Mouse (Mus musculus) brown adipose tissue, adult 24 weeks (tissue): ENCODE data around the gene Arf1. TPM values are rescaled to one million over a fixed set of nuclear protein-coding genes. Genes with fewer than 3 reads are reported as not detected.

Experiments used
- H3K27ac ChIP-seq: fragments of 200-500 bp; replicated peaks from 2 replicates; pipeline ENCODE4 v1.5.1; 2012; ENCODE audit warnings: low read depth, mild to moderate bottlenecking, low read length
- H3K4me1 ChIP-seq: fragments of 200-500 bp; 2 replicates; pipeline ENCODE4 v1.6.1; 2012; ENCODE audit warnings: low read length, mixed read lengths; ENCODE audit not compliant: control insufficient read depth, insufficient read depth, insufficient read length
- H3K4me3 ChIP-seq: fragments of 200-500 bp; 2 replicates; pipeline ENCODE4 v1.5.1; 2012; ENCODE audit warnings: low read depth, mild to moderate bottlenecking, low read length, moderate library complexity; ENCODE audit not compliant: insufficient read depth
- polyA plus RNA-seq: library from polyadenylated mRNA; stranded (reverse); fragments of >200 nt; gene quantifications from 2 replicates; pipeline ENCODE4 v1.2.4, GENCODE M21; 2012; ENCODE audit not compliant: missing spikeins, insufficient read depth, insufficient read length

The Arf1 gene
- polyA plus RNA-seq, result 211 and 220 TPM in 2 replicates

- Histone ChIP-seq H3K27ac (peak within 1 kb of the TSS; percentile 98), H3K4me1 (peaks cover 11% of the 10 kb centered on the region), H3K4me3 (peak within 1 kb of the TSS; percentile 89)
Observed at GRCm38 (mm10) chr11:59228122-59228953, at the start of gene Arf1. TSS of gene Arf1 (minus strand) at chr11:59228270.

DNA sequence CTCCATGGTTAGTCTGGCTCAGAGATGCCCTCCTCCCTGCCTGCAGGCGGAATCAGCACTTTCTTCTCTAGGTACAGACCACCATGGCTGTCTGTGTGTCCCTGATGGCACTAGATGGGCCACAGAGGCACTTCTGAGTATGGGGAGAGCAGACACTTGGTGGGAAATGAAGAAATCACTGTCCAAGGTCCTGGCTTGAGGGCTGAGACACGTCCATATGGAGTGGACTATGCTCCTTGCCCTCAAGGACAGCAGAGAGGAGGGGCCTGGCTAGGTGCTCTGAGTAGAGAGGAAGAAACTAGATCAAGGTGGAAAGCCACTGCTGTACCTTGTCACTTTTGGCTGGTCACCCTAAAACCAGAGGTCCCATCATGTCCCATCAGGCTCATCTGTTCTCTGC lies 48.8 kb upstream of the Arf1 start:
- no peak overlapping the region for H3K27ac ChIP-seq
- H3K4me3 ChIP-seq, result no peak overlapping the region
- H3K4me1 ChIP-seq, result no peaks in the 10 kb centered on the region

DNA sequence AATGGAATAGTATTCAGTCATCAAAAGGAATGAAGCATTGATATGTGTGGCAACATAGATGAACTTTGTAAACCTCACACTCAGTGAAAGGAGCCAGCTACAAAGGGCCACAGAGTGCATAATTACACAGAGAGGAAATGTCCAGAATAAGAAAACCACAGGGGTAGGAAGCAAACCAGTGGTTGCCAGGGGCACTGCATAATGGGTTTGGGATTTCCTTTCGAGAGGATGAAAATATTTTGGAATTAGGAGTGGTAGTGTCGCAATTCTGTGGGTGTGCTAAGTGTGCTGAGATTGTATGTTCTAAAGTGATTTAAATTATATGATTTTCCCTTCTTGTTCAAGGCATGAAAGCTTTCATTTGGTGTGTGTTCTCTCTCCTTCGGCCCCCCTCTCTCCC lies 46.1 kb upstream of the Arf1 start:
- H3K4me1 ChIP-seq, result no peaks in the 10 kb centered on the region
- no peak overlapping the region for H3K27ac ChIP-seq
- H3K4me3 ChIP-seq, result no peak overlapping the region

DNA sequence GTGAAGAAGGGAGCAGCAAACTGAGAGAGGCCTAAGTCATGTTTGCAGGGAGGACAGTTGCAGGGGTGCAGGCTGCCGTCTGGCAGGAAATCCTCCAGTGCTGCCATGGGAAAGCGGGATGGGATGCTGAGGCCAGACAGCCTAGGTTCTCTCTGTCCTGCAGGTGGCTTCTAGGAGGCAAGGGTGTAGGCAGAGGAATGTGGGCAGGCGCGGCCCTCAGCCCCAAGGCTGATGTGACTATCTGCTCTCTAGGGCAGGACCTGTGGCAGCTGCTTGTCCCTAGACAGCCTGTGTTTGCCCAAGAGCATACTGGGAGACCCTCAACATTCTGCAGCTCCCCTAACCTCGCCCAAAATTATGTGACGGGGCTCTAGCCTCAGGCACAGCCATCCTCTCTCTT lies 38.7 kb upstream of the Arf1 start:
- no peak overlapping the region for H3K4me3 ChIP-seq
- H3K27ac ChIP-seq, result no peak overlapping the region
- H3K4me1 ChIP-seq, result no peaks in the 10 kb centered on the region; the same call in 1 of the 2 replicates

DNA sequence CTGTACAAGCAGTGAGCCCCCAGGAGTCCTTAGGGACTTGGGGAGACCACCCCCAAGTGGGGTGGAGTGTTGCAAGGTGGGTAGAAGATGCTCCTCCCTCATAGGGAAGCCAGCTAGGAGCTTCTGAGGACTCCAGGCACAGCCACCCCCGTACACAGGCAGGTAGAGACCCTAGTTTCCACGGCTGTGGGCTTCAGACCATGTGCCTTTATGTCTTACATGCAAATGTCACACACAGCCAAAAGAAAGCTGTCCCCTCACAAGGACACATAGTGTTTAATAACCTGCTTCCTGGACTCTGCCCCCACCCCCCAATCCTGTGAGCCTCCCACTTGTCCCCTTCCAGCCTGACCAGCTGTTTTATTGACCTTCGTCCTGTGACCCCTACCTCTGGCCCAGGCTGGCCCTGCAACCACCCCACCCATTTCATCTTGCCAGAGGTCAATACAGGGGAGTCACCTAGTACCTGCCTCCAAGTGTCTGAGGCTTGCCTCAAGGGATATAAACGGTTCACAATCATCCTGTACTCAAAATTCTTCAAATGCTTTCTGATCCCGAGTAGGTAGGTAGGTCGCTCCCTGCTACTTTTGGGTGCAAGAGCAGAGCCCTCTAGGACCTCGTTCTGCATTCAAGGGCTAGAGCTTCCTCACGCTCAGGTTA lies 37.2 kb upstream of the Arf1 start:
- no peaks in the 10 kb centered on the region; the same call in 1 of the 2 replicates for H3K4me1 ChIP-seq
- H3K4me3 ChIP-seq, result no peak overlapping the region
- no peak overlapping the region for H3K27ac ChIP-seq

- Histone ChIP-seq H3K4me3 (peak overlapping the region; percentile 49), H3K4me1 (no peaks in the 10 kb centered on the region; the same call in 1 of the 2 replicates), H3K27ac (no peak overlapping the region)
Observed at GRCm38 (mm10) chr11:59264593-59264992, 36.5 kb upstream of the Arf1 start.

- peak overlapping the region; percentile 49 for H3K4me3 ChIP-seq
- H3K4me1 ChIP-seq, result no peaks in the 10 kb centered on the region; the same call in 1 of the 2 replicates
- H3K27ac ChIP-seq, result no peak overlapping the region
Observed at GRCm38 (mm10) chr11:59263870-59264563, 35.9 kb upstream of the Arf1 start.

- H3K27ac ChIP-seq, result no peak overlapping the region
- no peak overlapping the region for H3K4me3 ChIP-seq
Observed at GRCm38 (mm10) chr11:59262308-59262707, 34.2 kb upstream of the Arf1 start.

GRCm38 (mm10) chr11:59260706-59261493 lies 32.8 kb upstream of the Arf1 start:
- Histone ChIP-seq H3K4me3 (no peak overlapping the region), H3K27ac (no peak overlapping the region), H3K4me1 (no peaks in the 10 kb centered on the region; the same call in 1 of the 2 replicates)

More at GRCm38 (mm10) chr11:59262308-59262707, 34.2 kb upstream of the Arf1 start:
- no peaks in the 10 kb centered on the region; the same call in 1 of the 2 replicates for H3K4me1 ChIP-seq

GRCm38 (mm10) chr11:59259647-59260046 lies 31.6 kb upstream of the Arf1 start:
- Histone ChIP-seq H3K27ac (no peak overlapping the region), H3K4me3 (no peak overlapping the region), H3K4me1 (no peaks in the 10 kb centered on the region; the same call in 1 of the 2 replicates)

- no peaks in the 10 kb centered on the region for H3K4me1 ChIP-seq
- H3K27ac ChIP-seq, result no peak overlapping the region
- no peak overlapping the region for H3K4me3 ChIP-seq
Observed at GRCm38 (mm10) chr11:59248101-59248500, 20.0 kb upstream of the Arf1 start.

DNA sequence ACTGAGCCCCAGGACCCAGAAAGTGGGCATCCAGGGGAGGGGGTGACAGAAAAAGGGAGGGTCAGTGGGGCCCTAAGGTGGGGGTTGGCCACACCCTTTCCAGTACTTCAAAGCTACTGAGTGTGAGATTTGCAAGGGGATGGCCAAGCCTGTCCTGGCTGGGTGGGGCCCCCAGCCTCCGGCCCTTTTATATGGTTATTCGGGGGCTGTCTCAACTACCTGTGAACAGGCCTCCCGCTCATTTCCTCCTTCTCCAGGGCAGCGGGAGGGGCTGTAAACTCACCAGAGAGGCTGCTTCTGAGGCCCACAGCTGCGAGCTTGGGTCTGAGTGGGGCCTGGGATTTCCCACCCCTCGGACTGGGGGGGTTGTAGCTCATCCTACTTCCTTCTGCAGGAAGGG lies 15.8 kb upstream of the Arf1 start:
- Histone ChIP-seq H3K4me1 (no peaks in the 10 kb centered on the region), H3K4me3 (no peak overlapping the region), H3K27ac (no peak overlapping the region)

GRCm38 (mm10) chr11:59241841-59242240 lies 13.8 kb upstream of the Arf1 start:
- Histone ChIP-seq H3K4me3 (no peak overlapping the region), H3K27ac (no peak overlapping the region), H3K4me1 (no peaks in the 10 kb centered on the region)

GRCm38 (mm10) chr11:59239796-59240195 lies 11.7 kb upstream of the Arf1 start:
- H3K4me1 ChIP-seq, result no peaks in the 10 kb centered on the region
- no peak overlapping the region for H3K4me3 ChIP-seq
- no peak overlapping the region for H3K27ac ChIP-seq
